Mouse (Mus musculus): ENCODE measurements around the gene Psmb5.

The Psmb5 gene

GRCm38 (mm10) chr14:54594055-54594454, 23.8 kb downstream of the Psmb5 start:
- DNase-seq (ENCODE audit: extremely low spot score, low read depth, low spot score), result no peak

DNA sequence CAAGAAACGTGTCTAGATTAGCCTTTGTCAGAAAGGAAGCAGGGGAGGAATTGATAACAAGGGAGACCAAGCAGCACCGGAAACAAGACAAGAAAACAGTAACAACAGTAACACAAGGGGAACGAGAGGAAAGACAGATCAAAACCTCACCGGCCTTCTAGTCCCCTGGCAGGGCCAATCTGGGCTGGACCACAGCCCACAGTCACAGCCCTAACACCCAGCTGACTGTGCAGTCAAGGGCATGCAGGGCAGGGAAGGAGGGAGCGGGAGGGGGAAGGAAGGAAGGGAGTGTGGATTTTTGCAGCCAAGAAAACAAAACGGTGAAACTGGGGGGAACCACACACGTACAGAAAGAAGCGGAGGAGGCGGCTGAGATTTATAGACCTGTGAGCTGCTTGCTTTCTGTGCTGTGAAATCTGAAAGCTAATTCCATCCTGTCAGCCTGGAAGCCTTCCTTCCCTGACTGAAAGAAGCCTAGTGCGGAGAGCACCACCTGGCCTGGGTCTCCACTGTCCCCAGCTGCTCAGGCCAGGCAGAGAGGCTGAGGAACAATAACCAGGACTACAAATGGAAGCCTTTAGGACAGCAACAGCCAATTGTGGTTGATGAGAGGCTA, 25.4 kb downstream of the Psmb5 start:
- DNase-seq (ENCODE audit: extremely low spot score, low read depth, low spot score), result no peak

DNA sequence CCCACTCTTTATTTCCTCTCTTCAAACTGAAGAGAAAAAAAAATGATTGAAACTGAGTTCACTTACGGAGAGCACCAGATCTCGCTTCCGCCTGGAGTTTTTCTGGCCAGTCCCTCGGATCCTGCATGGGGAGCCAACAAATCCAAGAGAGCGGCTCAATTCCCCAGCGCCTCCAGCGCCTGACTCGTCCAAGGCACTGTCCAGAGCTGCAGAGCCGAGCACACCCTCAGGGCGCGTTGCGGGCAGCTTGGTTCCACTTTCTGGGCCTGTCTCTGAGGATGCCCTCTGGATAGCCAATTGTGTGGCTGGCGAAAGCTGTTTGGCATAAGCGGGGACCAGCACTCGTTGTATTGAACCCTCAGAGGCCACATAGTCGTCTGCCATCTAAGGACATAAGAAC, 26.8 kb downstream of the Psmb5 start:
- no peak for DNase-seq (ENCODE audit: extremely low spot score, low read depth, low spot score)

DNA sequence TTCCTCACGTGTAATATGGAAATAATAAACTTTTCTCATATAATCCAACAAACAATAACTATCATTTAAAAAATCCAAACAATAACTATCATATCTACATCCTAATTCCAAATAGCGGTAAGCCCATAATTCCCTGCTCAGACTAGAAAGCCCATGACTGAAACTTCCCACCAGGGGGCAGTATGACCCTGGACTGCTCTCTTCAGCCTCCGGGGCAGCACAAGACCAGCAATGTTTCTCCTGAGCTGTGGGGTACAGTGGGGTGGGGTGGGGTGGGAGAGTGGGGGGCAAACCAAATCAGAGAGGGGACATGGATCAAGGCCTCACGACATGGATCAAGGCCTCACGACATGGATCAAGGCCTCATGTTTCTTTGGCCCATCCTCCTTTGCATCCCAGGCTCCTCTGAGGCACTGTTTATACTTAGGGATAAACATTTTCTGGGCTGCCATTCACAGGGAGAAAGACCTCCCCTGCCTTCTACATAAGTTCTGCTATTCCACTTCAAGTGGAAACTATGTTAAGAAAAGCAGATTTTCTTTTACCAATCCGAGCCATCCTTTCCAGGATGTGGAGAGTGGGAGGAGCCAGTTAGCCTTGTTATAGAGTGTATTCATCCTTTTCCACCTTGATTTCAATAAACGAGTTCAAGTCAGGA, 34.0 kb downstream of the Psmb5 start:
- no peak for DNase-seq (ENCODE audit: extremely low spot score, low read depth, low spot score)

GRCm38 (mm10) chr14:54582536-54582935, 35.3 kb downstream of the Psmb5 start:
- DNase-seq (ENCODE audit: extremely low spot score, low read depth, low spot score), result no peak

DNA sequence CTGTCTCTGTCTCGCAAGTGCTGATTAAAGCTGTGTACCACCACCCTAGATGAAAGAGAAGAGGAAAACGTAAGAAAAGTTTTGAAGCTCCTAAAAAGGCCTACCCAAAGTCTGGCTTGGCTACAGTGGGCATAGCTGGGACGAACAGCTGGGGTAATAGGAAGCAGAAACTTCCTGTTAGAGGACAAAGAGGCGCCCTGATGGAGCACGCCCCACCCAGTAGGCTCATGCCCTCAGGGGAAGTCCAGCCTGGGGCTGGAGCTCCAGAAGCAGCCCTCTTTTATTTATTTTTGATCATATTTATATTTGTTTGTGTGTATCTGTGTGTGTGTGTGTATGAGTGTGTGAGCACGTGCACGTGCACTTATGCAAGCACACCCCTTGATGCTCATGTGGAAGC, 38.2 kb downstream of the Psmb5 start:
- DNase-seq (ENCODE audit: extremely low spot score, low read depth, low spot score), result no peak

- DNase-seq (ENCODE audit: extremely low spot score, low read depth, low spot score), result peak; percentile 74
These were observed 39.8 kb downstream of the Psmb5 start for GRCm38 (mm10) chr14:54578063-54578462.

- DNase-seq (ENCODE audit: extremely low spot score, low read depth, low spot score), result no peak
These were observed 40.5 kb downstream of the Psmb5 start, which contains the start of gene Ajuba for GRCm38 (mm10) chr14:54577089-54577982. Gene Ajuba (minus strand): TSS chr14:54577558.

- DNase-seq (ENCODE audit: extremely low spot score, low read depth, low spot score), result no peak
These were observed 41.4 kb downstream of the Psmb5 start for GRCm38 (mm10) chr14:54576241-54577088.

- DNase-seq (ENCODE audit: extremely low spot score, low read depth, low spot score), result no peak
These were observed 42.2 kb downstream of the Psmb5 start for GRCm38 (mm10) chr14:54575631-54576030.

DNA sequence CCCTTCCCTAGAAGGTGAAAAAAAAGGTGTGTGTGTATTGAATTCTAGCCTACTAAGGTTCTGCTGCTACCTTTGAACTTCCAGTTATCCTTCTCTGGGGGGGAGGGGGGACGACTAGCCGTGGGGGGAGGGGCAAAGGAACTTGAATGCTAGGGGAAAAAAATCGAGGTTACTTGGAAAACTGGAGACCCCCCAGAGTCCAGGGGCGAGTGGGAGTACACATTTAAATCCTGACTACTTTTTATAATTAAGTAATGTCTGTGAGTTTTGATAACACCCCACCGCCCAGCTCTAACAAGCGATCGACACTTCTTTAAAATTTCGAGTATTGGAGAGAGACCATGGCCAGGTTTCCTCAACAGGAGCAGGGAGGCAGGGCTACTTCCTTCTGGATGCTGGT, 42.8 kb downstream of the Psmb5 start:
- DNase-seq (ENCODE audit: extremely low spot score, low read depth, low spot score), result no peak

DNA sequence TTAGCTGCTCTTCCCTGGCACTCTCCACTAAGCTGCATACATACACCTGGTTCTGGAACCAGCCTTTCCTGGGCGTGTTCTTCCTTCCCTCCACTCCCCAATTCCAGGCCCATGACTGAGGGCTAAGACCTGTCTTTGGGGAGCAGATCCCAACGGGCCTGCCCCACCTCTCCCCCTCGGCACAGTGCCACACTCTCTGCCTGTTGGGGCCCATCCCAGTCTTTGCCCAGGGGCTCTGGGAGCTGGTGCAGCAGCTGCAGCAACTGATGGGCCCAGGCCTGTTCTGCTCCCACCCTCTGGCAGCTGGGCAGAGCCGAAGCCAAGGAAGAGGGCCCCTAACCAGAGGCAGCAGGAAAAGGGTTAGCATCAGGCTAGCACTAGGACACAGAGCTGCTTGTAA, 43.6 kb downstream of the Psmb5 start:
- DNase-seq (ENCODE audit: extremely low spot score, low read depth, low spot score), result no peak

GRCm38 (mm10) chr14:54572790-54573736, 44.8 kb downstream of the Psmb5 start:
- no peak for DNase-seq (ENCODE audit: extremely low spot score, low read depth, low spot score)

GRCm38 (mm10) chr14:54572122-54572521, 45.7 kb downstream of the Psmb5 start:
- no peak for DNase-seq (ENCODE audit: extremely low spot score, low read depth, low spot score)

DNA sequence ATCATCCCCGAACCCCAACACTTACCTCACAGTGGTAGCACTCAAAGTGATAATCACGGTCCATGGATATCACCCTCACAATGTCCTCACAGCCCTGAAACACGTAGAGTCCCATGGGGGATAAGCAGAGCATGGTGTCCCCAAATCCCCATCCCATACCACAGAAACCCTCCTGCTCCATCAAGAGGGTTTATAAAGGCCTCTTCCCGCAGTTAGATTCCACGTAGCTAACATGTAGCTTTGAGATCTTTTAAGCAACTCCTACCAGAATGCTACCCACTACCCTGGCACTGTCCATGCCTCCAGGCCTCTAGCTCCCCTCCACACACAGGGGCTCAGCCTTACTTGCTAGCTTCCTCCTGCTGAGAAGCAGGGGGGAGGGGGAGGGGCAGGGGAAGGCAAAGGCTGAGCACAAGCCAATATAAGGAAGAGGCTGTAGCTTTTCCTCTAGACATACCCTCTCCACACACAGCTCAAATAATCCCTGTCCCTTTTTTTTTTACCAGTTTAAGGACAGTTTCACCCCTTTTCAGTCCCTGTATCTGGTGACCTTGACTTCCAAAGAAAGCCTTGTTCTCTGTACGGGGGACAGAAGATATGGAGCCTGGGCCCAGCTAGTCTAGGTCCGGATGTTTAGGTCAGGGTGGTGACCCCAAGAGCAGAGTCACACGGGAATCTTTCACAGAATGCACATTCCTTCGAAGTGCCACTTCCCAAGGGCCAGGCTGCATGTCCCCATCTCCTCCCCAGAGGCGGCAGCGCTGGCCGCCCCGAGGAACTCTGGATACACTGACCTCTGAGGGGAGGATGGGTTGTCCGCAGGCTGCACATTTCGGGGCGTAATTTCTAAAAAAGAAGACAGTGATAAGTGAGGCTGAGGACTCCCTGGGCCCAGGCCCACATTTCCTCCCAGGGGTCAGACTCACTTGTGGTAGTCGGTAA, 48.1 kb downstream of the Psmb5 start:
- DNase-seq (ENCODE audit: extremely low spot score, low read depth, low spot score), result no peak

DNA sequence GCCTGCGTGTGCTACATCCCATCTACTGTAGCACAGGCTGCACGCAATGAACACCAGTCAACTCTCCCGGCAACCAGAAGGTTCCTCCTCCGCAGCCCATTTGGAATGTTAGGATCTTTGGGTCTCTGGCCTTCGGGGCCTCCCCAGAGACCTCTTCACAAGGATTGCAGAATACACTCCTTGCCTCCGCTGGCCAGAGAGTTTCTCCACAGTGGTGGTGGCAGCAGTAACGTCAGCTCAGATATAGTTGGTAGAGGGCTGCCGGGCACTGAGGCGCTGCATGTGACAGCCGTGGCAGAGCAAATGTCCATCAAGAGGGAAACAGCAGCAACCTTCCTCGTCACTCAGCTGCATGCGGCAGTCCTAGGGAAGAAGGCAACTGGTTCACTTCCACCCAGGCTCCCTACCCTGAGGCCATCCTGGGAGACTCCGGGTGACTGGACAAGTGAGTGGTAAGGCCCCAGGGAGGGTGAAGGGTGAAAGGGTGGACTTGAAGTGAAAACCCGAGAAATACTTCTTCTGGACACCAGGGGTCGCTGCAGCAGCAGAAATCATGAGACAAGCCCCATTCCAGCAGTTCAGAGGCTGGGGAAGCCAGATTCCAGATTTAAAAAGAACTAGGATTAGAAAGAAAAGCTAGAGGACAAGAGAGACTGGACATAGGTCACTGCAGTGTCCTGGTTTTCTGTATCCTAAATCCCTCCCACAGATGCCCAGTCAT, 49.0 kb downstream of the Psmb5 start:
- DNase-seq (ENCODE audit: extremely low spot score, low read depth, low spot score), result no peak

All from hindlimb bud, embryonic 11.5 days (tissue).